Mouse (Mus musculus): ENCODE data around the gene Slc12a1.
A peak's percentile ranks its signal among the peaks of the same experiment; 100 is the strongest.

Gene Slc12a1

DNA sequence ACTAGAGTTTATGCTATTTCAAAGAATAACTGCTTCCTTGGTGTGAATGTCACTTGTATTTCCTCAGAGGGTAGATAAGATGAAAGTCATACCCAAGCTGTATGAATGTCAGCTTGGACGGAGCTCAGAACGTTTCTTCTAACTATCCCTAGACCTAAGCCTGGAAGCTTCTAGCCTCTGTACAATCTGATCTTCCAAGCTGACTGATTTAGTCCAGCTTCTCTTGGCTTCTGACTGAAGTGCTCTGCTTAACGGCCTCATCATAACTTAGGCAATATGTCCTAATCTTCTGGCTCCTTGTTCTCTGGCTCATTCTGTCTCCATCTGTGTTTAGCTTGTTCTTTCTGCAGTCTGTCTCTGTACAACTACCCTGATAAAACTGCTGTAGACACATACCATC lies 102.3 kb downstream of the Slc12a1 start:
- DNase-seq (ENCODE audit: low read depth): no peak

DNA sequence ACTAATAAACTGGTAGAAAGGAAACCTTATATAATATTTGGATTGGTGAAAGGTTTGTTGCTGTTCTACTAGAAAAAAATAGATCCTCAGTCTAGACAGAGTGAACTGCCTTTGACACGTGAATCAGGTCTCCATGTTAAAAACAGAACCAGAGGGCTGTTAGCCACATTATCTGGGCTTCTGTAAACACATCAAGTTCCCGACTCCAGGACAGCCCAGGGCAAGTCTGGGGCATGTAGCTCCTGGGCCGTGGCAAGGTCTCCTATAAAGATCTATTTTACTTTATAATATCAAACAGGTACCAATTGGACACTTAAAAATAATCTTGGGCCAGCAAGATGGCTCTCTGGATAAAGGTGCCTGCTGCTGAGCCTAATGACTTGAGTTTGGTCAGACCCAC lies 103.6 kb downstream of the Slc12a1 start:
- no peak for DNase-seq (ENCODE audit: low read depth)

DNA sequence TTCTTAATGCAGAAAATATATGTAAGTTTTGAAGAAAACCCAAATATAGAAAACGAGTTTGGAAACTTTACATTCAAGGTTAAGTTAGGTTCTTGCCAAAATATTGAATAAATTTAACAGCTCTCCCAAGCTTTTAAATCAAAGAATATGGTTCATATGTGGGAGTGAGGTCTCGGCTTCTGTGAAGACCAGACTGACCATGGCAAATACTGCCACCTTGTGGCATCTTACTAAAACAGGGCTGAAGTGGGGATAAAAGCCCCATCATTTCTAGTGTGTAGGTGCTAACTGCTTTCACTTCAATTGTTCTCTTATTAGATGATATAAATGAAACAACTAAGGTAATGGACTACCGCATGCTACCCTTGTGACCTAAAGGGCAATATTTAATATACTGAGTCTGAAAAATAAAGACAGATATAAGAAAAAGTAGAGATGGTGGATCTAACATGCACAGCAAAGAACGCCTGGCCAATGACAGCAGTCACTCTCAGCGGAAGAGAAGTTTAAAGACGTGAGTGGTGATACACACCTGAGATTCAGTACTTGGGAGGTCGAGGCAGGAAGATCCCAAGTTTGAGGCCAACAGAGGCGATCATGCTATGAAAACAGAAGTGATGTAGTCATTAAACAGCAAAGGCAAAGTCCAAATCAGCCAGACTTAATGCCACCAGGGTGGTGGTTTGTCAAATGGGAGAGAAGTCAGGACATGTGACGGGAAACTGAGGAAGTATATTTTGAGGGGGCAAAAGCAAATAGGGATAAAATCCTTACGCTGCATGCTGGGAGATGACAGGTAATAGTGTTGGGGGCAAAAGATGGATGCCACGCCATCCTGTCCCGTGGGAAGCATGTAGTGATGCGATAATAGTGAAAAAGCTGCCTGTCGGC lies 107.2 kb downstream of the Slc12a1 start:
- peak; percentile 61 for DNase-seq (ENCODE audit: low read depth)

DNA sequence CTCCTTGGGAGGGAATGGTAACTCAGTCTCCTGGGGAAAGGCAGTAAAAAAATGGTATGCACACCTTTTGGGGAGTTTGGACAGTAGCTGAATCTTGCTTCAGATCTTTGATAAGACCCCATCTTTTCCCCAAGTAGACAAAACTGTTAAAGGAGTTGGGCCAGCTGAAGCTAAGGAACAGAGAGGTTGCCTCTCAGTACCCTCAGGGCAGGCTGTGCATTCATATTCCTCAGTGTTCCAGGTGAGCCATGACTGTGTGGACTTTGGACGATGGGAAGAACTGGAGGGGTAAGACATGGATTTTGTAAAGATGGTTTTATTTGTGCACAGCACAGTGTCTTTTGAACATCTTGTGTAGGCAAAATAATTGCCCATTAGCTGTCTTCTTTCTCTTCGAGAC lies 108.0 kb downstream of the Slc12a1 start:
- no peak for DNase-seq (ENCODE audit: low read depth)

DNA sequence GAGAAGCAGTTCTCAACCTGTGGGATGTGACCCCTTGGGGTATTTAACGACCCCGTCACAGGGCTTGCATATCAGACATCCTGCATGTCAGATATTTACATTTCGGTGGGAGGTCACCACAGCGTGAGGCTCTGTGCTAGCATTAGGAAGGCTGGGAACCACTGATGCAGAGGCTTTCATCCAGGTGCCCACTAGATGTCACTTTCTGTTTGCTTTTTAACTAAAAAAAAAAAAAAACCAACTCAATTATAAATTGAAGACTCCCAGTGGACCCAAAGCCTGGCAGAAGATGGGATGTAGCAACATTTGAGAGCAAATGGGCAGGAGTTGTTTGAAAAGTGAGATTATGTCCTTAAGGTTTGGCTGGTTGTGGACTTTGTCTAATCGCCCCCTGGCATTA lies 110.8 kb downstream of the Slc12a1 start:
- no peak for DNase-seq (ENCODE audit: low read depth)

DNA sequence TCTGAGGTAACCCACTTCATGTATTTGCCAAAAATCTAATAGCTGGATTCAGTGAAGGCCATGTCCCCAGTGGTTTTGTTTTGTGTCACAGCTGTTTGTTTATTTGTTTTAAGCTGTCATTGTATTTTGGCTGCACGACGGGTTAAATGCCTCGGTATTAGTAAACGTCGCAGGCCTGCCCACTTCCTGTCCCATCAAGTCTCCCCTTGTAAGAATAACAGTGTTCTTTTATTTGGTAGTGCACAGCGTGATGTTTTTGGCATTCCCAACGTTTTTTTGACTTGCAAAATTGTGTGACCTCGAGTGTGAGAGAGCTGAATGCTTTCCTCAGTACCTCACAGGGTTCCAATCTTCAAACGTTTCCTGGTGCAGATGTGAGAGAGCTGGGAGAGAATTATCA lies 111.4 kb downstream of the Slc12a1 start:
- DNase-seq (ENCODE audit: low read depth): no peak

DNA sequence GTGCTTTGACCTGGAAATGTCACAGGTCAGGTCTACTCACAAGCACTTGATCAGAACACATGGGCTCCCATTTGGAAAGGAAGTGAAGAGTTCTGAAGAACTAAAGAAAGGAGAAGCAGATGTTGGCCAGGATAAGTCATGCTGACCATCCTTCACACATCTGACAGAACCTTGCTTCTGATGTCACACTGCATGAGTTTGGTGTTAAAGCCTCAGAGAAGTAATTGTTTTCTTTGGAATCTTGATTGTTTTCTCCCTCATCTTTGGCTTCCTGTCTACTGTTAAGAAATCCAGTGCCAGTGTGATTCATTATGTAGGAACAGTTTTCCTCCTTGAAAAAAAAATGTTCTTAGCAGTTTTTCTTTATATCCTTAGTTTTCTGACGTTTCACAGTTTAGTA lies 116.6 kb downstream of the Slc12a1 start:
- no peak for DNase-seq (ENCODE audit: low read depth)

DNA sequence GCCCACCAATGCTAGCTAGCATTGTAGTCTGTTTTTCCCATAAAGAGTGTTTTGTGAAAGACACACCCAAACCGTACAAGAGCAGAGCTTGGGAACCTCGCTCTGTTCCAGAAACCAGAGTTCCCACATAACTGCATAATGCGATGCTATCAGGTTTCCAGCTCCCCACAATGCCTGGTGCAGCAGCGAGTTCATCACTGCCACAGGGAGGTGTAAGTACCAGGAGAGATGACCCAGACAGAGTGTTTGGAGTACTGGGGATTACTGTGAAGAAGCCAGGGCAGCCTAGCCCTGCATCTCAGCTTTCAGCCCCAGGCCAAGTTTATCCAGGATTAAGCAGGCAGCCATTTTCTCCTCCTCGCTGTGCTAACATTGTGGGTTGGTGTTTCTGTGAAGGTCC lies 123.3 kb downstream of the Slc12a1 start:
- DNase-seq (ENCODE audit: low read depth): no peak

DNA sequence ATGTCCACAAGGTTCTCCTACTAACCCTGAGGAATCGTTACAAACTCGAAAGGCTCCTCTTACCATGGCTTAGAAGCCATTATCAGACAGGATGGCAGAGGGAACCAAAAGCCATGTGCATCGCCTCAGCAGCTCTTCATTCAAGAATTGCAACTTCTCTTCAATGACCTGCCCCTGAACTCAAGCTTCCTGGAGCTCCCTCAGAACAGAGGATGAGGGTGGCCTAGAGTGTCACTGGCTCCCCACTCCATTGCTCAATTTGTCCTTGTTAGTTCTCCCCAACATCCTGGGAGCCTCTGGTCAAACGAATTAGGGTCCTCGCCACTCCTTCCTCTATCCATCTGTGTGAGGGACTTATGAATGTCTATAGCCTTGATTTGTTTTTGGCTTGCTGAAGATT lies 124.4 kb downstream of the Slc12a1 start:
- no peak for DNase-seq (ENCODE audit: low read depth)

DNA sequence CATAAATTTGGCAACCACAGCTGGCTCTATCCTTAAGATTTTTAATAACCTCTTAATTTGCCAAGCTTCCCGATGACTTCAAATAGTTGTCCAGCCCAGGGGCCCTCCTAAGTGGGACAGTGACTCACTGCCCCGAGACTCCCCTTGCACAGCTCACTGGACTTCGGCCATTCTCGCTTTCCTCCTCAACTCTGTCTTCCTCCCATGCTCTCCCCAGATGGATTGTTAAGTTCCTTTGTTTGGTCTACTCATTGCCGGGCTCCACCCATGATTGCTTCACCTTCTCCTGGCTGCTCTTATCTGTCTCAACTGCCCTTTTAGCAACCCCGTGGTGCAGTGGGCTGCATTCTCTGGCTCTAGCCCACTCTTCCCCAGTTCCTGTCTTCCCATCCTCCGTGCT lies 126.2 kb downstream of the Slc12a1 start:
- no peak for DNase-seq (ENCODE audit: low read depth)

Measured in naive thymus-derived CD4-positive, alpha-beta T cell, adult 2 months (primary cell).